Mouse (Mus musculus): Measurements from ENCODE around the gene H2al1f. TPM values are rescaled to one million over a fixed set of nuclear protein-coding genes. Genes with fewer than 3 reads are reported as not detected.
"Not testable (repeated sequence)": the region's sequence is repeated elsewhere in the genome, so short reads cannot be mapped to it uniquely, and the experiment has no call there.

H2al1f gene
- polyA plus RNA-seq, 1 experiment from 2014 or later: not detected

DNA sequence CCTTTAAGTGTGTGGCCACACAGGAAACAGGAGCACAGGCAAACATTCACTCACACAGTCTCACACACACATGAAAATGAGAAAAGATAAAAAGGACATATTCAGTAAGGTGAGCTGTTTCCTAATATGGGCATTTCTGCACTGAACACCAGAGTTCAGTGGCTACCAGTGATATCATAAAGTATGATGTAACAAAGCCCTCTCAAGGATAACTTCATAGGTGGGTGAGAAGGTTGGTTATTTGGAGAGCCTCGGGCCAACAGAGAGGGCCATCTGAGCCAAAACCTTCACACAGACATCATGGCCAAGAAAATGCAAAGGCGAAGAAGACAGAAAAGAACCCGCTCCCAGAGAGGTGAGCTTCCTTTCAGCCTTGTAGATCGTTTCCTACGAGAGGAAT lies 9.4 kb downstream of the H2al1f start, which contains the start of gene H2al1i:
Gene H2al1i, plus strand, starts transcription at position 301 of the 400 bp plus-strand sequence.
- not testable (repeated sequence) for H3K27me3 ChIP-seq (ENCODE audit: control insufficient read depth, insufficient read depth, low read length)

DNA sequence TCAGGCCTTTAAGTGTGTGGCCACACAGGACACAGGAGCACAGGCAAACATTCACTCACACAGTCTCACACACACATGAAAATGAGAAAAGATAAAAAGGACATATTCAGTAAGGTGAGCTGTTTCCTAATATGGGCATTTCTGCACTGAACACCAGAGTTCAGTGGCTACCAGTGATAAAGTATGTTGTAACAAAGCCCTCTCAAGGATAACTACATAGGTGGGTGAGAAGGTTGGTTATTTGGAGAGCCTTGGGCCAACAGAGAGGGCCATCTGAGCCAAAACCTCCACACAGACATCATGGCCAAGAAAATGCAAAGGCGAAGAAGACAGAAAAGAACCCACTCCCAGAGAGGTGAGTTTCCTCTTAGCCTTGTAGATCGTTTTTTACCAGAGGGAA lies 12.6 kb downstream of the H2al1f start, which contains the start of gene H2al1j:
Gene H2al1j, plus strand, starts transcription at position 301 of the 400 bp plus-strand sequence.
- not testable (repeated sequence) for H3K27me3 ChIP-seq (ENCODE audit: control insufficient read depth, insufficient read depth, low read length); DNase-seq (ENCODE audit: low spot score); ATAC-seq (ENCODE audit: low FRiP score, low TSS enrichment); H3K9me3 ChIP-seq (ENCODE audit: control insufficient read depth, low read length); H3K4me3 ChIP-seq (ENCODE audit: low read depth, low read length); H3K36me3 ChIP-seq (ENCODE audit: control insufficient read depth, insufficient read depth, low read length); H3K9ac ChIP-seq (ENCODE audit: low read length); H3K4me2 ChIP-seq (replicated peaks; ENCODE audit: low read depth); H3K27ac ChIP-seq (replicated peaks); H3K4me1 ChIP-seq (replicated peaks; ENCODE audit: control insufficient read depth, insufficient read depth)
- WGBS: 91% methylated on average over 2 of the region's 2 CpGs

More for the DNA sequence above, 9.4 kb downstream of the H2al1f start, which contains the start of gene H2al1i:
- not testable (repeated sequence) for ATAC-seq (ENCODE audit: low FRiP score, low TSS enrichment); H3K9me3 ChIP-seq (ENCODE audit: control insufficient read depth, low read length); H3K4me2 ChIP-seq (replicated peaks; ENCODE audit: low read depth); H3K27ac ChIP-seq (replicated peaks); H3K4me1 ChIP-seq (replicated peaks; ENCODE audit: control insufficient read depth, insufficient read depth); H3K36me3 ChIP-seq (ENCODE audit: control insufficient read depth, insufficient read depth, low read length); H3K9ac ChIP-seq (ENCODE audit: low read length); H3K4me3 ChIP-seq (ENCODE audit: low read depth, low read length); DNase-seq (ENCODE audit: low spot score)
- WGBS: 100% methylated on average over 3 of the region's 5 CpGs

DNA sequence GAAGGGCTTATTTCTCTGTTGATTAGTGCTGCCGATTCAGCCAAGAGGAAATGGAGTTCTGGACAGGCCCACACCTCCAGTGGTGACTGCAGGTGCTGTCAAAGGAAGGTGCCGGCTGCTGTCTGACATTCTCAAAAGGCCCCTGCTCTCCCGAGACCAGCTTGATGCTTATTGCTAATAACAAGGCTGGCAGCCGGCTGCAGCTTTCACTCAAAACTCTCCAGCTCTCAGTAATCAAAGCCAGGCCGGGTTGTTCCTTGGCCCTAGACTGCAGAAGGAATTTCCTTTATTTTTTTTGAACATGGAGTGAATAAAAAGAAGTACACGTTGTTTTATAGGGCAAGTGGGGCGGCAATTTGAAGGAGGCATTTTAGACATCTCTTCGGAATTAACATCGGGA lies 30.8 kb downstream of the H2al1f start:
- ATAC-seq (ENCODE audit: low FRiP score, low TSS enrichment): no peak
- Histone ChIP-seq H3K9ac (ENCODE audit: low read length) (no peak overlapping the region), H3K4me3 (ENCODE audit: low read depth, low read length) (no peak overlapping the region), H3K9me3 (ENCODE audit: control insufficient read depth, low read length) (no peaks in the 10 kb centered on the region), H3K27ac (replicated peaks) (no peak overlapping the region), H3K27me3 (ENCODE audit: control insufficient read depth, insufficient read depth, low read length) (no peaks in the 10 kb centered on the region), H3K4me2 (replicated peaks; ENCODE audit: low read depth) (no peak overlapping the region), H3K36me3 (ENCODE audit: control insufficient read depth, insufficient read depth, low read length) (no peaks in the 10 kb centered on the region), H3K4me1 (replicated peaks; ENCODE audit: control insufficient read depth, insufficient read depth) (no peaks in the 10 kb centered on the region)
- 65% methylated on average over 9 of the region's 9 CpGs for WGBS
- TF ChIP-seq CTCF (IDR thresholded peaks at IDR 0.05; ENCODE audit: low read depth) (no peak), EP300 (optimal IDR thresholded peaks at IDR 0.05) (no peak)
- DNase-seq (ENCODE audit: low spot score): no peak

DNA sequence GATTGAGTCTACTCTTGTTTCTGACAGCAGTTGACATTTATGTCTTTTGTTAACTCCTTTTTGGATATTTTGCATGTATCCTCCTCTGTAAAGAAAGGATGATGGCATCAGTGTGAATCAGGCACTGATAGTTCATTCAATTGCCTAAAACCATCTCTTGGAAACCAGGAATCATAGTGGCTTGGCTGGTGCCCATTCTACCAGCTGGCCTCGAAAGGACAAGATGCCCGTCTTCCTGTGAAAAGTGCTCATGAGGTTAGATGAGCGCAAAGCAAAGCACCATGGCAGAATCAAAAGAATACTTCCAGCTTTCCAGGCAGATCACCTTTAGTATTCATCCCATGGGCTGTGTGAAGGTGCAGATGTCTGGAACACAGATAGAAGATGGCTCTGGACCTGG lies 31.8 kb downstream of the H2al1f start:
- 92% methylated on average over 3 of the region's 3 CpGs for WGBS
- no peak for DNase-seq (ENCODE audit: low spot score)
- no peak overlapping the region for H3K4me3 ChIP-seq (ENCODE audit: low read depth, low read length)
- H3K9ac ChIP-seq (ENCODE audit: low read length): no peak overlapping the region
- no peak for ATAC-seq (ENCODE audit: low FRiP score, low TSS enrichment)
- no peaks in the 10 kb centered on the region for H3K9me3 ChIP-seq (ENCODE audit: control insufficient read depth, low read length)
- no peaks in the 10 kb centered on the region for H3K4me1 ChIP-seq (replicated peaks; ENCODE audit: control insufficient read depth, insufficient read depth)
- no peaks in the 10 kb centered on the region for H3K36me3 ChIP-seq (ENCODE audit: control insufficient read depth, insufficient read depth, low read length)
- TF ChIP-seq EP300 (optimal IDR thresholded peaks at IDR 0.05): no peak
- no peak for TF ChIP-seq CTCF (IDR thresholded peaks at IDR 0.05; ENCODE audit: low read depth)
- H3K27ac ChIP-seq (replicated peaks): no peak overlapping the region
- H3K27me3 ChIP-seq (ENCODE audit: control insufficient read depth, insufficient read depth, low read length): no peaks in the 10 kb centered on the region
- no peak overlapping the region for H3K4me2 ChIP-seq (replicated peaks; ENCODE audit: low read depth)

DNA sequence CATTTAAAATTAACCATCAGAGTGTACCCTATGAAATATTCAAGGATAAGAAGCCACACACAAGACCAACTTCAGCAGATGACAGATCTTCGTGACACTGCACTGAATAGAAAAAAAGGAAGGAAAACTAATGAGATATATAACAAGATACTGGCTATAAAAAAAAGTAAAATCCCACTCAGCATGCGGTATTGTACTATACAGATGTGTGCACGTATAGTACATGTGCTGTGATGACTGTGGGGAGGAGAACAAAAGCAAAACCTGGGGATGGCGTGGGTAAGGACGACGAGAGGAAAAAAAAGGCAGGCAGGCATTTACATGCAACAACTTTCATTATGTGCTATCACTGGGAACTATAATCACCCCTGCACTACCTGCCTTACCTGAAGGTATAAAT lies 45.9 kb downstream of the H2al1f start:
- 74% methylated on average over 6 of the region's 6 CpGs for WGBS
- ATAC-seq (ENCODE audit: low FRiP score, low TSS enrichment) (no peak), DNase-seq (ENCODE audit: low spot score) (no peak)
- H3K9ac ChIP-seq (ENCODE audit: low read length): no peak overlapping the region
- no peaks in the 10 kb centered on the region for H3K27me3 ChIP-seq (ENCODE audit: control insufficient read depth, insufficient read depth, low read length)
- H3K9me3 ChIP-seq (ENCODE audit: control insufficient read depth, low read length): no peaks in the 10 kb centered on the region
- no peak overlapping the region for H3K4me3 ChIP-seq (ENCODE audit: low read depth, low read length)
- H3K27ac ChIP-seq (replicated peaks): no peak overlapping the region
- H3K4me2 ChIP-seq (replicated peaks; ENCODE audit: low read depth): no peak overlapping the region
- H3K4me1 ChIP-seq (replicated peaks; ENCODE audit: control insufficient read depth, insufficient read depth): no peaks in the 10 kb centered on the region
- TF ChIP-seq CTCF (IDR thresholded peaks at IDR 0.05; ENCODE audit: low read depth) (no peak), EP300 (optimal IDR thresholded peaks at IDR 0.05) (no peak)
- no peaks in the 10 kb centered on the region for H3K36me3 ChIP-seq (ENCODE audit: control insufficient read depth, insufficient read depth, low read length)

DNA sequence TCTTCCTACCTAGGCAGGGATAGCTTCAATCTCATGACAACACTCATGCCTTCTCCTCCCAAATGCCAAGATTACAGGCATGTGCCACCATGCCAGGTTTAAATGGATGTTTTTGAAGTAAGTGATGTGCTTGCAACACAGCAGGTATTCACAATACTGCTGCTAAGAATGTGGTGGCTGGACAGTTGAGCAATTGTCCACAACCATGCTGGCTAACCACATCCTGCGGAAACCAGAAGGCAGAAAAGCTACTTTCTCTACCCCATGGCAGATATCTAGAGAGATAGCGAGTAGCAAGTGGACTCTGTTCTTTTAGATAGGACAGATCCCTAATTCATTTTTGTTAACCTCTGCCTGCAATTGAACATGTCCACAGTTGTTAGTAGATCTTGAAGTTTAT lies 46.3 kb downstream of the H2al1f start:
- no peak for TF ChIP-seq EP300 (optimal IDR thresholded peaks at IDR 0.05)
- no peak for TF ChIP-seq CTCF (IDR thresholded peaks at IDR 0.05; ENCODE audit: low read depth)
- 93% methylated on average over 2 of the region's 2 CpGs for WGBS
- H3K27ac ChIP-seq (replicated peaks): no peak overlapping the region
- no peak overlapping the region for H3K9ac ChIP-seq (ENCODE audit: low read length)
- no peak overlapping the region for H3K4me3 ChIP-seq (ENCODE audit: low read depth, low read length)
- H3K4me1 ChIP-seq (replicated peaks; ENCODE audit: control insufficient read depth, insufficient read depth): no peaks in the 10 kb centered on the region
- H3K9me3 ChIP-seq (ENCODE audit: control insufficient read depth, low read length): no peaks in the 10 kb centered on the region
- no peak overlapping the region for H3K4me2 ChIP-seq (replicated peaks; ENCODE audit: low read depth)
- no peaks in the 10 kb centered on the region for H3K27me3 ChIP-seq (ENCODE audit: control insufficient read depth, insufficient read depth, low read length)
- ATAC-seq (ENCODE audit: low FRiP score, low TSS enrichment) (no peak), DNase-seq (ENCODE audit: low spot score) (no peak)
- H3K36me3 ChIP-seq (ENCODE audit: control insufficient read depth, insufficient read depth, low read length): no peaks in the 10 kb centered on the region

Measured in stomach, postnatal 0 days (tissue).